Mouse (Mus musculus) E14TG2a.4 (cell line): ENCODE data around the gene Cep170.

Source experiments
- CTCF ChIP-seq: conservative IDR thresholded peaks from 2 replicates; pipeline ENCODE4 v1.5.1; 2014; ENCODE audit warnings: low read length
- POU5F1 ChIP-seq: IDR thresholded peaks from 2 replicates; pipeline ENCODE4 v1.6.1; 2014; ENCODE audit warnings: low read length, borderline replicate concordance

DNA sequence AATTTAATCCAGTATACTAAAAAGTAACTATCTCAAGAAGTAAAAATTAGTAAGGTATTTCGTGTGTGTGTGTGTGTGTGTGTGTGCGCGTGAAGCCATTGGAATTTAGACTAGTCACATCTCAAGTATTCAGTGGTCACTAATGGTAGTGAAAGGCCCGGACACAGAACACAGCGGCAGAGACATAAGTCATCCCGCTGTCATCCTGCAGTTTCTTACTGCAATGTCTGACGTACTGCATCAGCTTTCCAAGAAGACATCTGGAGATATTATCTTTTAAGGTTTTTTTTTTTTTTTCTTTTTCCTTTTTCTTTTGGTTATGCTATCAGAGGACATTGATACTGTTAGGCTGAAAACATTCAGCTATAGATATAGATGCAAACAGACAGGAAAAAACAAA is 24.5 kb downstream of the Cep170 start:
- TF ChIP-seq CTCF (no peak), POU5F1 (no peak)
